Mouse (Mus musculus) heart, adult 18-20 months (tissue): ENCODE results near the gene Dscam. TPM values are rescaled to one million over a fixed set of nuclear protein-coding genes. Genes with fewer than 3 reads are reported as not detected.

ENCODE experiments used
- DNase-seq, 2 experiments: peaks; one replicate each; pipeline ENCODE4 v3.0.0; 2021 to 2022; ENCODE audit warnings: mixed read lengths in 1 of 2
- total RNA-seq, 2 experiments: library from RNA; stranded (reverse); gene quantifications; 2 replicates each; pipeline ENCODE4 v1.2.3; 2021

The Dscam gene
- total RNA-seq, 2 experiments from 2014 or later = 0.05 TPM; not detected in 1

- DNase-seq = peak in 1 of 2 experiments; percentile 45
These were observed 629.5 kb downstream of the Dscam start for GRCm38 (mm10) chr16:96541056-96541455.

Other genes with a start within 250 kb of the Dscam start
- 10 to 100 TPM; 14.7 to 18.6 TPM for gene Bace2, start 186.0 kb upstream of the Dscam start, total RNA-seq